Comparison of ENCODE assay signal across 20 mouse cellular contexts in genomic region chr19:22926753-22927152, GRCm38 (mm10).
DNase-seq lines count a peak whose midpoint lies in the region; TF ChIP-seq lines count a peak whose summit lies in the region.
"Had no signal": no experiment of that assay in that cellular context is flagged by ENCODE, and none has a peak within 500 bp of the region (broad histone marks: within the 10 kb centered on the region; RNA-seq: fewer than 3 reads in every experiment).

No protein-coding gene starts in this region.

- no peaks in the 10 kb centered on the region for H3K36me3 ChIP-seq in kidney, adult 2 months (ENCODE audit: control insufficient read depth, insufficient read depth, low read length)
- H3K36me3 ChIP-seq in midbrain, embryonic 10.5 days: no peaks in the 10 kb centered on the region
- H3K36me3 ChIP-seq: forebrain, embryonic 15.5 days; liver, embryonic 12.5 days had no signal

- H3K27ac ChIP-seq in cerebellum, adult 2 months (ENCODE audit: insufficient read depth, low read length): peak overlapping the region; percentile 45; the same call in 1 of the 2 replicates
- H3K27ac ChIP-seq in kidney, adult 2 months (ENCODE audit: insufficient read depth, low read depth, low read length): peak overlapping the region; percentile 50; the same call in 1 of the 2 replicates
- H3K27ac ChIP-seq in midbrain, embryonic 10.5 days (replicated peaks): no peak overlapping the region
- H3K27ac ChIP-seq: forebrain, embryonic 15.5 days; hindbrain, embryonic 14.5 days; liver, embryonic 12.5 days had no signal

- TF ChIP-seq CTCF in cerebellum, adult 2 months (IDR thresholded peaks at IDR 0.05; ENCODE audit: borderline replicate concordance, insufficient read depth, low read depth, low read length): no peak
- TF ChIP-seq CTCF in kidney, adult 2 months (conservative IDR thresholded peaks at IDR 0.05; ENCODE audit: insufficient read depth, insufficient read length, low read depth, low read length): no peak

- TF ChIP-seq POLR2A in cerebellum, adult 2 months (IDR thresholded peaks at IDR 0.05; ENCODE audit: borderline replicate concordance, insufficient read depth, low read length): no peak
- no peak for TF ChIP-seq POLR2A in kidney, adult 2 months (IDR thresholded peaks at IDR 0.05; ENCODE audit: low read depth, low read length)

- H3K9me3 ChIP-seq in midbrain, embryonic 10.5 days (replicated peaks): no peaks in the 10 kb centered on the region
- H3K9me3 ChIP-seq: forebrain, embryonic 15.5 days; liver, embryonic 12.5 days had no signal

- no peaks in the 10 kb centered on the region for H3K27me3 ChIP-seq in cerebellum, adult 2 months (ENCODE audit: control insufficient read depth, insufficient read depth, low read length)
- no peaks in the 10 kb centered on the region for H3K27me3 ChIP-seq in kidney, adult 2 months (replicated peaks; ENCODE audit: control insufficient read depth, insufficient read depth, low read length)
- H3K27me3 ChIP-seq in midbrain, embryonic 10.5 days (ENCODE audit: low read depth, poor library complexity, severe bottlenecking): no peaks in the 10 kb centered on the region
- H3K27me3 ChIP-seq: forebrain, embryonic 15.5 days; liver, embryonic 12.5 days had no signal

- peaks cover 12% of the 10 kb centered on the region for H3K4me1 ChIP-seq in cerebellum, adult 2 months (ENCODE audit: control insufficient read depth, insufficient read depth, low read length)
- peaks cover 6% of the 10 kb centered on the region for H3K4me1 ChIP-seq in kidney, adult 2 months (ENCODE audit: control insufficient read depth, insufficient read depth, low read length)
- H3K4me1 ChIP-seq in midbrain, embryonic 10.5 days: no peaks in the 10 kb centered on the region
- H3K4me1 ChIP-seq: liver, embryonic 12.5 days had no signal

- no peak overlapping the region for H3K4me3 ChIP-seq in cerebellum, adult 2 months (replicated peaks; ENCODE audit: insufficient read depth, low read depth, low read length)
- no peak overlapping the region for H3K4me3 ChIP-seq in kidney, adult 2 months (ENCODE audit: insufficient read depth, low read depth, low read length)
- no peak overlapping the region for H3K4me3 ChIP-seq in midbrain, embryonic 10.5 days
- H3K4me3 ChIP-seq: erythroblast, embryonic 14.5 days; forebrain, embryonic 15.5 days; liver, embryonic 12.5 days; myocyte had no signal

- 64% methylated on average over 9 of the region's 9 CpGs for WGBS in cerebellum, adult 2 months
- 81% methylated on average over 9 of the region's 9 CpGs for WGBS in kidney, adult 2 months
- WGBS in midbrain, embryonic 10.5 days: 86% methylated on average over 9 of the region's 9 CpGs

- DNase-seq in cerebellum, adult 2 months: no peak
- no peak for DNase-seq in cerebellum, adult 18-20 months
- peak; percentile 19 for DNase-seq in kidney, adult 2 months
- DNase-seq in kidney, postnatal 36 days: no peak
- peak; percentile 57 for DNase-seq in adipocyte (ENCODE audit: low spot score)
- DNase-seq in heart, adult 9 months (ENCODE audit: low spot score in 2 of 2): peak; percentile 66 to 75
- DNase-seq in midbrain, embryonic 10.5 days (ENCODE audit: low spot score): no peak
- no peak for DNase-seq in ovary, adult 18-20 months (ENCODE audit: low spot score)
- DNase-seq: cerebellum, postnatal 10 days; embryo, embryonic 11 days; lung, embryonic 14.5 days; midbrain, embryonic 14.5 days; retina, postnatal 1 day; right cerebral cortex, postnatal 4 days; thymus, postnatal 4 days had no signal

Comparison
In these comparisons a context has a peak if more than half of its experiments do, and no peak if none do; other contexts are left out.
1. DNase-seq: peak in kidney, adult 2 months (single experiment), adipocyte (single experiment) and heart, adult 9 months (2 of 2); none in cerebellum, adult 2 months (0 of 2), cerebellum, adult 18-20 months (0 of 2), kidney, postnatal 36 days (0 of 2), midbrain, embryonic 10.5 days (single experiment) and ovary, adult 18-20 months (single experiment).